Mouse (Mus musculus) neural tube, embryonic 14.5 days (tissue): ENCODE data around the gene Greb1. TPM values are rescaled to one million over a fixed set of nuclear protein-coding genes. Genes with fewer than 3 reads are reported as not detected.
"Not testable (repeated sequence)": the region's sequence is repeated elsewhere in the genome, so short reads cannot be mapped to it uniquely, and the experiment has no call there.

Experiments used
- ATAC-seq: fragments of 200-750 bp; cut with Nextera tagmentation; 2 replicates; pipeline ENCODE4 v1.8.0; 2017; ENCODE audit warnings: low read depth, mild to moderate bottlenecking, moderate TSS enrichment, moderate library complexity
- H3K27ac ChIP-seq: fragments of 300-500 bp; sonication (generic); 2 replicates; pipeline ENCODE4 v1.5.1; 2014; ENCODE audit warnings: low read depth, mild to moderate bottlenecking, control low read depth, low read length, moderate library complexity, mixed read lengths
- H3K27me3 ChIP-seq: fragments of 300-500 bp; sonication (generic); 2 replicates; pipeline ENCODE4 v1.6.1; 2014; ENCODE audit warnings: low read length; ENCODE audit not compliant: control insufficient read depth, insufficient read depth
- H3K36me3 ChIP-seq: fragments of 300-500 bp; sonication (generic); 2 replicates; pipeline ENCODE4 v1.6.1; 2014; ENCODE audit warnings: low read length, mixed read lengths; ENCODE audit not compliant: control insufficient read depth, insufficient read depth
- H3K4me1 ChIP-seq: fragments of 300-500 bp; sonication (generic); 2 replicates; pipeline ENCODE4 v1.6.1; 2014; ENCODE audit warnings: low read length; ENCODE audit not compliant: control insufficient read depth, insufficient read depth
- H3K4me2 ChIP-seq: fragments of 300-500 bp; sonication (generic); 2 replicates; pipeline ENCODE4 v1.6.1; 2014; ENCODE audit warnings: mild to moderate bottlenecking, low read depth, low read length, control low read depth
- H3K4me3 ChIP-seq: fragments of 300-500 bp; sonication (generic); 2 replicates; pipeline ENCODE4 v1.5.1; 2014; ENCODE audit warnings: low read depth, low read length, control low read depth, mixed read lengths
- H3K9ac ChIP-seq: fragments of 300-500 bp; sonication (generic); replicated peaks from 2 replicates; pipeline ENCODE4 v1.6.1; 2014; ENCODE audit warnings: low read depth, mild to moderate bottlenecking, control low read depth, low read length, mixed read lengths
- H3K9me3 ChIP-seq: fragments of 300-500 bp; sonication (generic); 2 replicates; pipeline ENCODE4 v1.6.1; 2016; ENCODE audit warnings: low read length; ENCODE audit not compliant: control insufficient read depth
- WGBS: fragments of 180-500 bp; shearing (Covaris S2); extraction: QIAGEN DNeasy Blood & Tissue Kit; methylation state at CpG from one replicate; pipeline ENCODE4 v1.1.7; 2014; 5-methylcytosine and 5-hydroxymethylcytosine counted together
- polyA plus RNA-seq: library from polyadenylated mRNA; unstranded; fragments of >200 nt; fragmentation: Nextera tagmentation; extraction: Ambion mirVana; gene quantifications from 2 replicates; pipeline ENCODE4 v1.2.1, GENCODE M21; 2014

Gene Greb1
- polyA plus RNA-seq, 1 experiment from 2014 or later = 1.3 TPM

- 89% methylated on average over 10 of the region's 10 CpGs for WGBS
- Histone ChIP-seq H3K4me3 (no peak overlapping the region), H3K36me3 (no peaks in the 10 kb centered on the region)
These were observed 86.1 kb downstream of the Greb1 start for GRCm38 (mm10) chr12:16714616-16715015.

GRCm38 (mm10) chr12:16698691-16699090, 102.0 kb downstream of the Greb1 start:
- no peak overlapping the region for H3K9ac ChIP-seq
- H3K4me3 ChIP-seq = no peak overlapping the region
- H3K9me3 ChIP-seq = no peaks in the 10 kb centered on the region
- H3K27me3 ChIP-seq = no peaks in the 10 kb centered on the region
- no peak overlapping the region for H3K27ac ChIP-seq
- H3K4me2 ChIP-seq = no peak overlapping the region
- no peaks in the 10 kb centered on the region for H3K4me1 ChIP-seq
- no peak for ATAC-seq
- WGBS = 94% methylated on average over 1 of the region's 1 CpGs
- no peaks in the 10 kb centered on the region for H3K36me3 ChIP-seq

More at GRCm38 (mm10) chr12:16714616-16715015, 86.1 kb downstream of the Greb1 start:
- Histone ChIP-seq H3K27ac (no peak overlapping the region), H3K9me3 (no peaks in the 10 kb centered on the region), H3K9ac (no peak overlapping the region), H3K4me1 (no peaks in the 10 kb centered on the region), H3K4me2 (no peak overlapping the region), H3K27me3 (no peaks in the 10 kb centered on the region)
- no peak for ATAC-seq

- no peaks in the 10 kb centered on the region for H3K27me3 ChIP-seq
- no peak overlapping the region for H3K4me2 ChIP-seq
- WGBS = 90% methylated on average over 13 of the region's 13 CpGs
- no peak overlapping the region for H3K4me3 ChIP-seq
- no peaks in the 10 kb centered on the region for H3K4me1 ChIP-seq
- no peak for ATAC-seq
- H3K36me3 ChIP-seq = no peaks in the 10 kb centered on the region
- H3K27ac ChIP-seq = no peak overlapping the region
- H3K9me3 ChIP-seq = no peaks in the 10 kb centered on the region
- no peak overlapping the region for H3K9ac ChIP-seq
These were observed 104.5 kb downstream of the Greb1 start for GRCm38 (mm10) chr12:16696146-16696545.

- H3K36me3 ChIP-seq, H3K9ac ChIP-seq, H3K27ac ChIP-seq, H3K4me1 ChIP-seq, ATAC-seq, H3K9me3 ChIP-seq, H3K27me3 ChIP-seq, H3K4me2 ChIP-seq, H3K4me3 ChIP-seq: not testable (repeated sequence)
- WGBS = 97% methylated on average over 7 of the region's 8 CpGs
These were observed 105.4 kb downstream of the Greb1 start for GRCm38 (mm10) chr12:16695252-16695651.

GRCm38 (mm10) chr12:16694783-16695182, 105.9 kb downstream of the Greb1 start:
- H3K4me3 ChIP-seq = no peak overlapping the region
- H3K36me3 ChIP-seq = no peaks in the 10 kb centered on the region
- H3K4me1 ChIP-seq = no peaks in the 10 kb centered on the region
- H3K9me3 ChIP-seq = no peaks in the 10 kb centered on the region
- no peak overlapping the region for H3K4me2 ChIP-seq
- WGBS = 85% methylated on average over 5 of the region's 5 CpGs
- H3K27ac ChIP-seq = no peak overlapping the region
- H3K27me3 ChIP-seq = no peaks in the 10 kb centered on the region
- H3K9ac ChIP-seq = no peak overlapping the region
- ATAC-seq = no peak

GRCm38 (mm10) chr12:16690631-16691030, 110.1 kb downstream of the Greb1 start:
- Histone ChIP-seq H3K4me1 (no peaks in the 10 kb centered on the region), H3K9me3 (no peaks in the 10 kb centered on the region), H3K27ac (no peak overlapping the region), H3K27me3 (no peaks in the 10 kb centered on the region), H3K36me3 (no peaks in the 10 kb centered on the region), H3K4me2 (no peak overlapping the region), H3K4me3 (no peak overlapping the region), H3K9ac (no peak overlapping the region)
- WGBS = 95% methylated on average over 9 of the region's 9 CpGs
- no peak for ATAC-seq

GRCm38 (mm10) chr12:16672246-16672645, 128.4 kb downstream of the Greb1 start:
- H3K4me2 ChIP-seq = no peak overlapping the region
- H3K27ac ChIP-seq = no peak overlapping the region
- no peak overlapping the region for H3K4me3 ChIP-seq
- no peaks in the 10 kb centered on the region for H3K27me3 ChIP-seq
- WGBS = 95% methylated on average over 10 of the region's 10 CpGs
- H3K4me1 ChIP-seq = no peaks in the 10 kb centered on the region
- no peaks in the 10 kb centered on the region for H3K36me3 ChIP-seq
- no peak overlapping the region for H3K9ac ChIP-seq
- no peak for ATAC-seq
- no peaks in the 10 kb centered on the region for H3K9me3 ChIP-seq

GRCm38 (mm10) chr12:16669176-16669575, 131.5 kb downstream of the Greb1 start:
- no peak overlapping the region for H3K9ac ChIP-seq
- no peaks in the 10 kb centered on the region for H3K4me1 ChIP-seq
- no peaks in the 10 kb centered on the region for H3K9me3 ChIP-seq
- ATAC-seq = no peak
- H3K4me3 ChIP-seq = no peak overlapping the region
- no peak overlapping the region for H3K4me2 ChIP-seq
- H3K27me3 ChIP-seq = no peaks in the 10 kb centered on the region
- 67% methylated on average over 3 of the region's 3 CpGs for WGBS
- no peaks in the 10 kb centered on the region for H3K36me3 ChIP-seq
- H3K27ac ChIP-seq = no peak overlapping the region

GRCm38 (mm10) chr12:16665022-16665421, 135.7 kb downstream of the Greb1 start:
- Histone ChIP-seq H3K4me3 (no peak overlapping the region), H3K4me2 (no peak overlapping the region), H3K27ac (no peak overlapping the region), H3K36me3 (no peaks in the 10 kb centered on the region), H3K9ac (no peak overlapping the region), H3K27me3 (no peaks in the 10 kb centered on the region), H3K4me1 (no peaks in the 10 kb centered on the region), H3K9me3 (no peaks in the 10 kb centered on the region)
- peak; percentile 36; the same call in 1 of the 2 replicates for ATAC-seq
- WGBS = 0% methylated on average over 1 of the region's 2 CpGs
